Mouse (Mus musculus) stomach, postnatal 0 days (tissue): ENCODE results near the gene Gramd1b. TPM values are rescaled to one million over a fixed set of nuclear protein-coding genes. Genes with fewer than 3 reads are reported as not detected.

Experiments
- ATAC-seq: fragments of 200-750 bp; cut with Nextera tagmentation; 2 replicates; pipeline ENCODE4 v1.8.0; 2017; ENCODE audit not compliant: low FRiP score, low TSS enrichment
- DNase-seq: peaks from one replicate; pipeline ENCODE4 v3.0.0-alpha.2; 2016; ENCODE audit warnings: low spot score
- H3K27ac ChIP-seq: fragments of 300-500 bp; sonication (generic); replicated peaks from 2 replicates; pipeline ENCODE4 v1.5.1; 2014; ENCODE audit warnings: mild to moderate bottlenecking, control low read depth
- H3K27me3 ChIP-seq: fragments of 300-500 bp; sonication (generic); 2 replicates; pipeline ENCODE4 v1.6.1; 2014; ENCODE audit warnings: low read length; ENCODE audit not compliant: control insufficient read depth, insufficient read depth
- H3K36me3 ChIP-seq: fragments of 300-500 bp; sonication (generic); 2 replicates; pipeline ENCODE4 v1.6.1; 2014; ENCODE audit warnings: low read length, mixed read lengths; ENCODE audit not compliant: control insufficient read depth, insufficient read depth
- H3K4me1 ChIP-seq: fragments of 300-500 bp; sonication (generic); replicated peaks from 2 replicates; pipeline ENCODE4 v1.6.1; 2014; ENCODE audit warnings: antibody characterized with exemption; ENCODE audit not compliant: control insufficient read depth, insufficient read depth
- H3K4me2 ChIP-seq: fragments of 300-500 bp; sonication (generic); replicated peaks from 2 replicates; pipeline ENCODE4 v1.6.1; 2014; ENCODE audit warnings: low read depth, mild to moderate bottlenecking, control low read depth, moderate library complexity
- H3K4me3 ChIP-seq: fragments of 300-500 bp; sonication (generic); 2 replicates; pipeline ENCODE4 v1.5.1; 2014; ENCODE audit warnings: low read depth, low read length, control low read depth
- H3K9ac ChIP-seq: fragments of 300-500 bp; sonication (generic); 2 replicates; pipeline ENCODE4 v1.6.1; 2014; ENCODE audit warnings: mild to moderate bottlenecking, low read length, control low read depth, mixed read lengths
- H3K9me3 ChIP-seq: fragments of 300-500 bp; sonication (generic); 2 replicates; pipeline ENCODE4 v1.6.1; 2016; ENCODE audit warnings: low read length; ENCODE audit not compliant: control insufficient read depth
- CTCF ChIP-seq: IDR thresholded peaks from 2 replicates; pipeline ENCODE4 v1.5.1; 2016; ENCODE audit warnings: antibody characterized with exemption, low read depth, mild to moderate bottlenecking, moderate library complexity
- EP300 ChIP-seq: optimal IDR thresholded peaks from 2 replicates; pipeline ENCODE3; 2016; ENCODE audit warnings: antibody characterized with exemption
- WGBS: fragments of 180-500 bp; shearing (Covaris S2); extraction: QIAGEN DNeasy Blood & Tissue Kit; methylation state at CpG from one replicate; pipeline ENCODE4 v1.1.7; 2014; 5-methylcytosine and 5-hydroxymethylcytosine counted together
- polyA plus RNA-seq: library from polyadenylated mRNA; unstranded; fragments of >200 nt; fragmentation: Nextera tagmentation; extraction: Ambion mirVana; gene quantifications from 2 replicates; pipeline ENCODE4 v1.2.1, GENCODE M21; 2015

Gene Gramd1b
- polyA plus RNA-seq, 1 experiment from 2014 or later = 1.8 TPM

GRCm38 (mm10) chr9:40547876-40548275, 16.7 kb upstream of the Gramd1b start:
- H3K27me3 ChIP-seq = no peaks in the 10 kb centered on the region
- WGBS = 89% methylated on average over 5 of the region's 5 CpGs
- H3K4me2 ChIP-seq = no peak overlapping the region
- no peaks in the 10 kb centered on the region for H3K4me1 ChIP-seq
- TF ChIP-seq CTCF (no peak), EP300 (no peak)
- no peak for DNase-seq
- ATAC-seq = no peak
- no peaks in the 10 kb centered on the region for H3K9me3 ChIP-seq
- no peak overlapping the region for H3K4me3 ChIP-seq
- H3K36me3 ChIP-seq = no peaks in the 10 kb centered on the region
- H3K9ac ChIP-seq = no peak overlapping the region
- H3K27ac ChIP-seq = no peak overlapping the region

- Histone ChIP-seq H3K36me3 (no peaks in the 10 kb centered on the region), H3K4me2 (no peak overlapping the region), H3K27me3 (no peaks in the 10 kb centered on the region), H3K27ac (no peak overlapping the region), H3K4me1 (no peaks in the 10 kb centered on the region), H3K9me3 (no peaks in the 10 kb centered on the region), H3K9ac (no peak overlapping the region), H3K4me3 (no peak overlapping the region)
- no peak for DNase-seq
- 84% methylated on average over 6 of the region's 6 CpGs for WGBS
- no peak for ATAC-seq
- no peak for TF ChIP-seq EP300
- TF ChIP-seq CTCF = no peak
These were observed 14.0 kb upstream of the Gramd1b start for GRCm38 (mm10) chr9:40545193-40545592.

- DNase-seq (no peak), ATAC-seq (no peak)
- Histone ChIP-seq H3K27me3 (no peaks in the 10 kb centered on the region), H3K9me3 (no peaks in the 10 kb centered on the region), H3K4me2 (no peak overlapping the region), H3K27ac (no peak overlapping the region), H3K4me3 (no peak overlapping the region), H3K9ac (no peak overlapping the region), H3K36me3 (no peaks in the 10 kb centered on the region), H3K4me1 (no peaks in the 10 kb centered on the region)
- TF ChIP-seq CTCF (no peak), EP300 (no peak)
- 83% methylated on average over 8 of the region's 8 CpGs for WGBS
These were observed 8.5 kb upstream of the Gramd1b start for GRCm38 (mm10) chr9:40539588-40540140.

GRCm38 (mm10) chr9:40537708-40538105, 6.5 kb upstream of the Gramd1b start:
- H3K9me3 ChIP-seq = no peaks in the 10 kb centered on the region
- H3K9ac ChIP-seq = no peak overlapping the region
- 30% methylated on average over 2 of the region's 2 CpGs for WGBS
- ATAC-seq (no peak), DNase-seq (peak; percentile 19)
- no peaks in the 10 kb centered on the region for H3K36me3 ChIP-seq
- H3K4me2 ChIP-seq = no peak overlapping the region
- H3K4me3 ChIP-seq = no peak overlapping the region
- H3K4me1 ChIP-seq = no peaks in the 10 kb centered on the region
- no peaks in the 10 kb centered on the region for H3K27me3 ChIP-seq
- H3K27ac ChIP-seq = no peak overlapping the region
- no peak for TF ChIP-seq EP300
- TF ChIP-seq CTCF = no peak

GRCm38 (mm10) chr9:40537044-40537707, 6.0 kb upstream of the Gramd1b start:
- TF ChIP-seq EP300 = no peak
- TF ChIP-seq CTCF = no peak
- DNase-seq = no peak

GRCm38 (mm10) chr9:40530536-40530935, 647 bp downstream of the Gramd1b start:
- ATAC-seq = no peak
- peak overlapping the region; percentile 58 for H3K4me2 ChIP-seq
- WGBS = 65% methylated on average over 8 of the region's 8 CpGs
- DNase-seq = no peak
- H3K27me3 ChIP-seq = no peaks in the 10 kb centered on the region
- TF ChIP-seq CTCF (no peak), EP300 (no peak)
- no peaks in the 10 kb centered on the region for H3K36me3 ChIP-seq
- no peaks in the 10 kb centered on the region for H3K9me3 ChIP-seq
- no peaks in the 10 kb centered on the region for H3K4me1 ChIP-seq
- no peak overlapping the region for H3K9ac ChIP-seq
- H3K27ac ChIP-seq = no peak overlapping the region
- H3K4me3 ChIP-seq = peak overlapping the region; percentile 38; the same call in 1 of the 2 replicates

More at GRCm38 (mm10) chr9:40537044-40537707, 6.0 kb upstream of the Gramd1b start:
- no peaks in the 10 kb centered on the region for H3K9me3 ChIP-seq
- H3K27ac ChIP-seq = no peak overlapping the region
- no peak overlapping the region for H3K4me2 ChIP-seq
- H3K4me3 ChIP-seq = no peak overlapping the region
- H3K27me3 ChIP-seq = no peaks in the 10 kb centered on the region
- H3K4me1 ChIP-seq = no peaks in the 10 kb centered on the region
- H3K9ac ChIP-seq = no peak overlapping the region
- WGBS = 78% methylated on average over 3 of the region's 3 CpGs
- no peak for ATAC-seq
- no peaks in the 10 kb centered on the region for H3K36me3 ChIP-seq
